In genomic region chr11:98061904-98062562, GRCm38 (mm10) we compare ENCODE assay signal across 9 mouse cellular contexts. TPM values are rescaled to one million over a fixed set of nuclear protein-coding genes. Genes with fewer than 3 reads are reported as not detected.
DNase-seq lines count a peak whose midpoint lies in the region; ATAC-seq lines count a peak whose summit lies in the region.
"Had no signal": no experiment of that assay in that cellular context is flagged by ENCODE, and none has a peak within 500 bp of the region (broad histone marks: within the 10 kb centered on the region; RNA-seq: fewer than 3 reads in every experiment).

No protein-coding gene starts in this region.

- no peak for ATAC-seq in activated CD4-positive, CD25-positive, alpha-beta regulatory T cell, adult 4 months

- peak; percentile 33 for DNase-seq in cerebellum, adult 11 months
- no peak for DNase-seq in cerebellum, adult 9-11 months
- peak; percentile 25 for DNase-seq in kidney, postnatal 14 days
- DNase-seq in kidney, postnatal 10 days, result no peak
- peak; percentile 83 for DNase-seq in Muller cell, postnatal 12 days (ENCODE audit: inconsistent ontology term)
- DNase-seq in lung, adult 18-20 months, result peak; percentile 63 to 69
- DNase-seq in gastrocnemius, postnatal 25 days, result no peak
- DNase-seq: B cell, adult 2 months had no signal

RNA-seq across cellular contexts. Expression of gene Stac2, which starts 8.8 kb away (rescaled TPM):
- polyA plus RNA-seq in activated CD4-positive, CD25-positive, alpha-beta regulatory T cell, adult 4 months (2017; shearing (Covaris generic)), result under 1 TPM in 1 of 2 experiments, not detected in 1; 0.37 TPM
- total RNA-seq in gastrocnemius, postnatal 25 days (2021), result under 1 TPM in 1 of 2 experiments, not detected in 1; 0.13 TPM

RNA-seq across cellular contexts. Expression of gene Rpl19, which starts 35.5 kb away (rescaled TPM):
- polyA plus RNA-seq in activated CD4-positive, CD25-positive, alpha-beta regulatory T cell, adult 4 months (2017; shearing (Covaris generic)), result 1,000 to 10,000 TPM; 3,386 to 3,946 TPM
- total RNA-seq in gastrocnemius, postnatal 25 days (2021), result 100 to 1,000 TPM; 421 to 453 TPM

RNA-seq across cellular contexts. Expression of gene Cacnb1, which starts 39.2 kb away (rescaled TPM):
- 1 to 10 TPM; 1.4 to 2.9 TPM for polyA plus RNA-seq in activated CD4-positive, CD25-positive, alpha-beta regulatory T cell, adult 4 months (2017; shearing (Covaris generic))
- 100 to 1,000 TPM; 212 to 259 TPM for total RNA-seq in gastrocnemius, postnatal 25 days (2021)

Comparison
In these comparisons a context has a peak if more than half of its experiments do, and no peak if none do; other contexts are left out.
1. DNase-seq: peak in cerebellum, adult 11 months (single experiment), kidney, postnatal 14 days (single experiment), Muller cell, postnatal 12 days (single experiment) and lung, adult 18-20 months (2 of 2); none in cerebellum, adult 9-11 months (single experiment), kidney, postnatal 10 days (single experiment) and gastrocnemius, postnatal 25 days (single experiment).